ENCODE assay signal across 8 mouse cellular contexts in the genomic region with DNA sequence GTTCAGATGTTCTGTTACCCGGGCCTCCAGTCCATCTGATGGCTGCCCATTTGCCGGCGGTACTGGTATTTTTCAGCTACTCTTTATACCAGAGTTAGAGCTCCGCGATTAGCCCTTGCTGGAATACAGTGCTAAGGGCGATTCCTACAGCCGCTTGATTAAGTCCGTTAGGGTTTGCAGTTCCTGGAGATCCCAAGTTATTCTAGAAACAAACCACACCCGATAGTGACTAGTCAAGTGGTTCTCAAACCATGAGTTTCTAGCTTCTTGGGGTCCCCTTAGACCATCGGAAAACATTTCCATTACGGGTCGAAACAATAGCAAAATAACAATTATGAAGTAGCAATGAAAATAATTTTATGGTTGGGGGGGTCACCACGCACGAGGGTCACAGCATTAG. TPM values are rescaled to one million over a fixed set of nuclear protein-coding genes. Genes with fewer than 3 reads are reported as not detected.
A peak's percentile ranks its signal among the peaks of the same experiment; 100 is the strongest.
DNase-seq lines count a peak whose midpoint lies in the region; ATAC-seq lines count a peak whose summit lies in the region.

No protein-coding gene starts in this region.

- no peak overlapping the region; the same call in 1 of the 2 replicates for H3K9ac ChIP-seq in lung, embryonic 15.5 days
- H3K9ac ChIP-seq in embryonic facial prominence, embryonic 14.5 days (ENCODE audit: low read depth, low read length) = peak overlapping the region; percentile 62; the same call in 1 of the 2 replicates
- peak overlapping the region; percentile 79; the same call in 1 of the 2 replicates for H3K9ac ChIP-seq in intestine, embryonic 16.5 days (ENCODE audit: low read depth, low read length)
- no peak overlapping the region for H3K9ac ChIP-seq in neural tube, embryonic 14.5 days (replicated peaks; ENCODE audit: low read depth, low read length)

- no peaks in the 10 kb centered on the region for H3K27me3 ChIP-seq in lung, embryonic 15.5 days
- H3K27me3 ChIP-seq in embryonic facial prominence, embryonic 14.5 days (replicated peaks; ENCODE audit: control insufficient read depth, insufficient read depth, low read length) = no peaks in the 10 kb centered on the region
- H3K27me3 ChIP-seq in intestine, embryonic 16.5 days (replicated peaks; ENCODE audit: control insufficient read depth, insufficient read depth, low read length) = no peaks in the 10 kb centered on the region
- no peaks in the 10 kb centered on the region for H3K27me3 ChIP-seq in neural tube, embryonic 14.5 days (ENCODE audit: control insufficient read depth, insufficient read depth, low read length)

- H3K4me2 ChIP-seq in lung, embryonic 15.5 days = peak overlapping the region; percentile 68
- H3K4me2 ChIP-seq in embryonic facial prominence, embryonic 14.5 days (ENCODE audit: low read depth, low read length) = peak overlapping the region; percentile 70
- peak overlapping the region; percentile 81 for H3K4me2 ChIP-seq in intestine, embryonic 16.5 days (ENCODE audit: low read depth, low read length)
- peak overlapping the region; percentile 68 for H3K4me2 ChIP-seq in neural tube, embryonic 14.5 days (ENCODE audit: low read depth, low read length)

- DNase-seq in lung, postnatal 14 days = no peak
- no peak for DNase-seq in embryonic facial prominence, embryonic 14.5 days (ENCODE audit: low spot score)
- DNase-seq in adrenal gland, adult 2 months = no peak
- DNase-seq in spleen, adult 18-20 months = no peak

- H3K36me3 ChIP-seq in lung, embryonic 15.5 days = no peaks in the 10 kb centered on the region
- H3K36me3 ChIP-seq in embryonic facial prominence, embryonic 14.5 days (ENCODE audit: control insufficient read depth, insufficient read depth, low read length) = no peaks in the 10 kb centered on the region
- no peaks in the 10 kb centered on the region for H3K36me3 ChIP-seq in intestine, embryonic 16.5 days (ENCODE audit: control insufficient read depth, insufficient read depth, low read length)
- H3K36me3 ChIP-seq in neural tube, embryonic 14.5 days (ENCODE audit: control insufficient read depth, insufficient read depth, low read length) = no peaks in the 10 kb centered on the region

- no peak overlapping the region for H3K27ac ChIP-seq in lung, embryonic 15.5 days
- H3K27ac ChIP-seq in embryonic facial prominence, embryonic 14.5 days (replicated peaks; ENCODE audit: low read depth, low read length) = no peak overlapping the region
- no peak overlapping the region for H3K27ac ChIP-seq in intestine, embryonic 16.5 days (ENCODE audit: low read length)
- H3K27ac ChIP-seq in neural tube, embryonic 14.5 days (ENCODE audit: low read depth, low read length) = no peak overlapping the region

- 73% methylated on average over 14 of the region's 14 CpGs for WGBS in lung, embryonic 15.5 days
- 77% methylated on average over 14 of the region's 14 CpGs for WGBS in embryonic facial prominence, embryonic 14.5 days
- 74% methylated on average over 14 of the region's 14 CpGs for WGBS in intestine, embryonic 16.5 days
- 74% methylated on average over 14 of the region's 14 CpGs for WGBS in neural tube, embryonic 14.5 days

- no peak for ATAC-seq in lung, embryonic 15.5 days (ENCODE audit: borderline replicate concordance, extremely low read depth, low FRiP score, low TSS enrichment)
- ATAC-seq in embryonic facial prominence, embryonic 14.5 days (ENCODE audit: low read depth) = no peak
- ATAC-seq in intestine, embryonic 16.5 days = no peak
- no peak for ATAC-seq in neural tube, embryonic 14.5 days (ENCODE audit: low read depth)
- ATAC-seq in activated CD4-positive, CD25-positive, alpha-beta regulatory T cell, adult 4 months = no peak

- H3K4me3 ChIP-seq in lung, embryonic 15.5 days = peak overlapping the region; percentile 49
- peak overlapping the region; percentile 54 for H3K4me3 ChIP-seq in embryonic facial prominence, embryonic 14.5 days (ENCODE audit: low read depth, low read length)
- H3K4me3 ChIP-seq in intestine, embryonic 16.5 days (ENCODE audit: low read length) = peak overlapping the region; percentile 70
- no peak overlapping the region; the same call in 1 of the 2 replicates for H3K4me3 ChIP-seq in neural tube, embryonic 14.5 days (ENCODE audit: low read depth, low read length)

- H3K9me3 ChIP-seq in lung, embryonic 15.5 days = no peaks in the 10 kb centered on the region
- H3K9me3 ChIP-seq in embryonic facial prominence, embryonic 14.5 days (ENCODE audit: control insufficient read depth, low read length) = no peaks in the 10 kb centered on the region
- H3K9me3 ChIP-seq in intestine, embryonic 16.5 days (ENCODE audit: control insufficient read depth, low read length) = no peaks in the 10 kb centered on the region
- H3K9me3 ChIP-seq in neural tube, embryonic 14.5 days (ENCODE audit: control insufficient read depth, low read length) = no peaks in the 10 kb centered on the region

- 0 out of 2 replicates have a peak, but pooled peaks cover 6% of the 10 kb centered on the region for H3K4me1 ChIP-seq in lung, embryonic 15.5 days
- no peaks in the 10 kb centered on the region for H3K4me1 ChIP-seq in embryonic facial prominence, embryonic 14.5 days (ENCODE audit: control insufficient read depth, insufficient read depth, low read length)
- H3K4me1 ChIP-seq in intestine, embryonic 16.5 days (ENCODE audit: control insufficient read depth, insufficient read depth, low read length) = no peaks in the 10 kb centered on the region
- H3K4me1 ChIP-seq in neural tube, embryonic 14.5 days (ENCODE audit: control insufficient read depth, insufficient read depth, low read length) = 0 out of 2 replicates have a peak, but pooled peaks cover 6% of the 10 kb centered on the region

RNA-seq across cellular contexts. Expression of a gene that starts 0.6 kb away (rescaled TPM):
- 21.8 and 25.9 TPM in 2 replicates for polyA plus RNA-seq in lung, embryonic 15.5 days (2015; fragmentation: Nextera tagmentation; extraction: Ambion mirVana)
- polyA plus RNA-seq in embryonic facial prominence, embryonic 14.5 days (2014; fragmentation: Nextera tagmentation; extraction: Ambion mirVana) = 18.8 and 22.5 TPM in 2 replicates
- polyA plus RNA-seq in intestine, embryonic 16.5 days (2015; fragmentation: Nextera tagmentation; extraction: Ambion mirVana) = 58.1 and 60.2 TPM in 2 replicates
- 14.1 and 16.8 TPM in 2 replicates for polyA plus RNA-seq in neural tube, embryonic 14.5 days (2014; fragmentation: Nextera tagmentation; extraction: Ambion mirVana)
- 10 to 100 TPM; 75.1 to 99.4 TPM for total RNA-seq in adrenal gland, adult 2 months (2021)
- 4.2 and 7.6 TPM in 2 replicates for polyA plus RNA-seq in adrenal gland, adult 2 months (2012; rRNA removed)
- 10 to 100 TPM; 41.0 to 42.5 TPM for polyA plus RNA-seq in activated CD4-positive, CD25-positive, alpha-beta regulatory T cell, adult 4 months (2017; shearing (Covaris generic))

RNA-seq across cellular contexts. Expression of a gene that starts 32.3 kb away (rescaled TPM):
- polyA plus RNA-seq in lung, embryonic 15.5 days (2015; fragmentation: Nextera tagmentation; extraction: Ambion mirVana) = 81.4 and 86.9 TPM in 2 replicates
- 64.7 and 69.9 TPM in 2 replicates for polyA plus RNA-seq in embryonic facial prominence, embryonic 14.5 days (2014; fragmentation: Nextera tagmentation; extraction: Ambion mirVana)
- polyA plus RNA-seq in intestine, embryonic 16.5 days (2015; fragmentation: Nextera tagmentation; extraction: Ambion mirVana) = 54.8 and 61.5 TPM in 2 replicates
- polyA plus RNA-seq in neural tube, embryonic 14.5 days (2014; fragmentation: Nextera tagmentation; extraction: Ambion mirVana) = 68.0 and 76.9 TPM in 2 replicates
- 10 to 100 TPM; 26.4 to 39.6 TPM for total RNA-seq in adrenal gland, adult 2 months (2021)
- polyA plus RNA-seq in adrenal gland, adult 2 months (2012; rRNA removed) = 8.3 and 11.5 TPM in 2 replicates
- polyA plus RNA-seq in activated CD4-positive, CD25-positive, alpha-beta regulatory T cell, adult 4 months (2017; shearing (Covaris generic)) = 10 to 100 TPM; 41.1 to 54.8 TPM

Comparison
In these comparisons a context has a peak if more than half of its experiments do, and no peak if none do; other contexts are left out.
1. H3K9ac ChIP-seq: peak in embryonic facial prominence, embryonic 14.5 days (single experiment) and intestine, embryonic 16.5 days (single experiment); none in lung, embryonic 15.5 days (single experiment) and neural tube, embryonic 14.5 days (single experiment).
2. Peak in every context shown above with its lines, with median percentiles within 50 percentile points of each other: H3K4me2 ChIP-seq.